Mouse (Mus musculus) myocyte (in vitro differentiated cells): ENCODE data around the gene Stag1. TPM values are rescaled to one million over a fixed set of nuclear protein-coding genes. Genes with fewer than 3 reads are reported as not detected.

Source experiments
- H3K27me3 ChIP-seq: one replicate; pipeline ENCODE4 v1.6.1; 2011; ENCODE audit not compliant: control insufficient read depth, insufficient read depth, insufficient read length
- H3K36me3 ChIP-seq: one replicate; pipeline ENCODE4 v1.6.1; 2011; ENCODE audit not compliant: control insufficient read depth, insufficient read depth
- H3K4me2 ChIP-seq: one replicate; pipeline ENCODE4 v1.6.1; 2011; ENCODE audit warnings: low read depth, control low read depth
- H3K4me3 ChIP-seq: one replicate; pipeline ENCODE4 v1.5.1; 2011; ENCODE audit warnings: mild to moderate bottlenecking, control low read depth, moderate library complexity
- H3K79me2 ChIP-seq: one replicate; pipeline ENCODE4 v1.6.1; 2011; ENCODE audit not compliant: control insufficient read depth, insufficient read depth
- H3ac ChIP-seq: one replicate; pipeline ENCODE4 v1.6.1; 2011; ENCODE audit not compliant: control insufficient read depth, insufficient read length
- CEBPB ChIP-seq: IDR thresholded peaks from 2 replicates; pipeline ENCODE4 v1.6.1; 2011; ENCODE audit warnings: mild to moderate bottlenecking, moderate library complexity; ENCODE audit not compliant: poor library complexity, insufficient read depth, severe bottlenecking
- E2F4 ChIP-seq: IDR thresholded peaks from one replicate; pipeline ENCODE4 v1.6.1; 2011; ENCODE audit warnings: mild to moderate bottlenecking, control low read depth, moderate library complexity; ENCODE audit not compliant: insufficient read depth
- MAX ChIP-seq: IDR thresholded peaks from one replicate; pipeline ENCODE4 v1.6.1; 2011; ENCODE audit warnings: low read depth, mild to moderate bottlenecking, control low read depth
- MYOD1 ChIP-seq, 3 experiments: IDR thresholded peaks; one replicate each; pipeline ENCODE4 v1.6.1; 2011; ENCODE audit warnings: control low read depth in 2 of 3, low read depth in 2 of 3, mild to moderate bottlenecking in 2 of 3, moderate library complexity in 1 of 3; ENCODE audit not compliant: insufficient read length in 2 of 3, control insufficient read depth in 1 of 3
- MYOG ChIP-seq, 3 experiments: IDR thresholded peaks; one replicate each; pipeline ENCODE4 v1.6.1; 2011; ENCODE audit warnings: control low read depth in 2 of 3, low read depth in 2 of 3, mild to moderate bottlenecking in 2 of 3; ENCODE audit not compliant: insufficient read length in 2 of 3, control insufficient read depth in 1 of 3, insufficient read depth in 1 of 3
- POLR2A ChIP-seq: IDR thresholded peaks from one replicate; pipeline ENCODE4 v1.6.1; 2011; ENCODE audit warnings: low read depth, mild to moderate bottlenecking, control low read depth, moderate library complexity; ENCODE audit not compliant: insufficient read length
- POLR2AphosphoS2 ChIP-seq: IDR thresholded peaks from one replicate; pipeline ENCODE4 v1.6.1; 2011; ENCODE audit warnings: low read depth, control low read depth; ENCODE audit not compliant: insufficient read length
- REST ChIP-seq: IDR thresholded peaks from one replicate; pipeline ENCODE4 v1.6.1; 2011; ENCODE audit warnings: mild to moderate bottlenecking, control low read depth, moderate library complexity; ENCODE audit not compliant: insufficient read depth, insufficient read length
- SRF ChIP-seq: IDR thresholded peaks from one replicate; pipeline ENCODE4 v1.6.1; 2011; ENCODE audit warnings: low read depth; ENCODE audit not compliant: control insufficient read depth, insufficient read length
- TCF12 ChIP-seq: IDR thresholded peaks from one replicate; pipeline ENCODE4 v1.6.1; 2011; ENCODE audit warnings: mild to moderate bottlenecking, control low read depth; ENCODE audit not compliant: poor library complexity, insufficient read depth, severe bottlenecking
- TCF3 ChIP-seq: IDR thresholded peaks from one replicate; pipeline ENCODE4 v1.6.1; 2011; ENCODE audit warnings: low read depth, control low read depth; ENCODE audit not compliant: insufficient read length
- USF1 ChIP-seq: IDR thresholded peaks from one replicate; pipeline ENCODE4 v1.6.1; 2011; ENCODE audit warnings: low read depth, mild to moderate bottlenecking, control low read depth, moderate library complexity
- polyA plus RNA-seq: library from polyadenylated mRNA; unstranded; fragments of >200 nt; fragmentation: generic; extraction: Trizol; gene quantifications from one replicate; pipeline ENCODE4 v1.2.1, GENCODE M21; 2012; ENCODE audit warnings: missing spikeins

Stag1 gene
- polyA plus RNA-seq, 1 experiment: 5.9 TPM

- no peaks in the 10 kb centered on the region for H3K27me3 ChIP-seq
- no peak overlapping the region for H3ac ChIP-seq
- no peaks in the 10 kb centered on the region for H3K36me3 ChIP-seq
- peaks cover 82% of the 10 kb centered on the region for H3K79me2 ChIP-seq
- H3K4me2 ChIP-seq: no peak overlapping the region
- H3K4me3 ChIP-seq: no peak overlapping the region
- TF ChIP-seq TCF12 (no peak), MAX (no peak), SRF (no peak), REST (no peak), MYOD1 (IDR thresholded peaks at IDR 0.05; ENCODE audit: control insufficient read depth in 1 of 3, insufficient read length in 2 of 3, low read depth in 2 of 3) (no peak), E2F4 (no peak), USF1 (no peak), TCF3 (no peak), CEBPB (no peak), MYOG (IDR thresholded peaks at IDR 0.05; ENCODE audit: control insufficient read depth in 1 of 3, insufficient read depth in 1 of 3, insufficient read length in 2 of 3, low read depth in 2 of 3) (no peak), POLR2A (no peak), POLR2AphosphoS2 (no peak)
Observed at GRCm38 (mm10) chr9:100670151-100670550, 72.6 kb downstream of the Stag1 start.

- H3K27me3 ChIP-seq: no peaks in the 10 kb centered on the region
- H3K4me3 ChIP-seq: no peak overlapping the region
- no peak overlapping the region for H3ac ChIP-seq
- H3K4me2 ChIP-seq: no peak overlapping the region
- no peaks in the 10 kb centered on the region for H3K36me3 ChIP-seq
- peaks cover 71% of the 10 kb centered on the region for H3K79me2 ChIP-seq
- TF ChIP-seq POLR2AphosphoS2 (no peak), SRF (no peak), TCF12 (no peak), REST (no peak), TCF3 (no peak), CEBPB (no peak), E2F4 (no peak), USF1 (no peak), MYOD1 (IDR thresholded peaks at IDR 0.05; ENCODE audit: control insufficient read depth in 1 of 3, insufficient read length in 2 of 3, low read depth in 2 of 3) (no peak), MYOG (IDR thresholded peaks at IDR 0.05; ENCODE audit: control insufficient read depth in 1 of 3, insufficient read depth in 1 of 3, insufficient read length in 2 of 3, low read depth in 2 of 3) (no peak), POLR2A (no peak), MAX (no peak)
Observed at GRCm38 (mm10) chr9:100679036-100679435, 81.4 kb downstream of the Stag1 start.

GRCm38 (mm10) chr9:100682285-100682684 lies 84.7 kb downstream of the Stag1 start:
- Histone ChIP-seq H3ac (no peak overlapping the region), H3K79me2 (peaks cover 92% of the 10 kb centered on the region), H3K4me2 (no peak overlapping the region), H3K36me3 (no peaks in the 10 kb centered on the region), H3K4me3 (no peak overlapping the region), H3K27me3 (no peaks in the 10 kb centered on the region)
- TF ChIP-seq TCF12 (no peak), REST (no peak), MYOG (IDR thresholded peaks at IDR 0.05; ENCODE audit: control insufficient read depth in 1 of 3, insufficient read depth in 1 of 3, insufficient read length in 2 of 3, low read depth in 2 of 3) (no peak), POLR2AphosphoS2 (no peak), TCF3 (no peak), MAX (no peak), POLR2A (no peak), USF1 (no peak), MYOD1 (IDR thresholded peaks at IDR 0.05; ENCODE audit: control insufficient read depth in 1 of 3, insufficient read length in 2 of 3, low read depth in 2 of 3) (no peak), E2F4 (no peak), CEBPB (no peak), SRF (no peak)

GRCm38 (mm10) chr9:100685769-100686487 lies 88.3 kb downstream of the Stag1 start:
- Histone ChIP-seq H3K27me3 (no peaks in the 10 kb centered on the region), H3K4me2 (peak overlapping the region; percentile 36), H3K79me2 (peaks cover 91% of the 10 kb centered on the region), H3K4me3 (no peak overlapping the region), H3K36me3 (no peaks in the 10 kb centered on the region), H3ac (no peak overlapping the region)
- no peak for TF ChIP-seq E2F4
- no peak for TF ChIP-seq REST
- no peak for TF ChIP-seq POLR2A
- TF ChIP-seq MAX: no peak
- no peak for TF ChIP-seq MYOD1 (IDR thresholded peaks at IDR 0.05; ENCODE audit: control insufficient read depth in 1 of 3, insufficient read length in 2 of 3, low read depth in 2 of 3)
- TF ChIP-seq POLR2AphosphoS2: no peak
- no peak for TF ChIP-seq TCF12
- no peak for TF ChIP-seq CEBPB
- no peak for TF ChIP-seq TCF3
- TF ChIP-seq USF1: no peak
